Mouse (Mus musculus) granulocyte monocyte progenitor cell, adult 5-6 weeks (primary cell): Measurements from ENCODE around the gene Lst1. TPM values are rescaled to one million over a fixed set of nuclear protein-coding genes. Genes with fewer than 3 reads are reported as not detected.

Experiments used
- total RNA-seq, 2 experiments: library from RNA; stranded (forward) in 1 of 2; stranded (reverse) in 1 of 2; fragments of 200-712, 200-1000 nt in 1 of 2; fragments of >200 nt in 1 of 2; fragmentation: Nextera tagmentation in 1 of 2; gene quantifications; 2 replicates each; pipeline ENCODE4 v1.2.3; 2014 to 2017

Gene Lst1
- total RNA-seq, 2 experiments from 2014 or later = 78.7 to 115 TPM

Other genes starting within 250 kb of the Lst1 start
Only the 30 nearest of the 38 such genes appear.
- gene Vwa7, start 171.9 kb downstream of the Lst1 start, total RNA-seq (2014; fragmentation: Nextera tagmentation) = 0.11 and 0.19 TPM in 2 replicates
- gene Vwa7, start 171.9 kb downstream of the Lst1 start, total RNA-seq (2017) = not detected in 2 replicates
- 2.5 TPM in 1 of 2 replicates, not detected in the other for gene Sapcd1, start 160.4 kb downstream of the Lst1 start, total RNA-seq (2014; fragmentation: Nextera tagmentation)
- 0.90 TPM in 1 of 2 replicates, not detected in the other for gene Sapcd1, start 160.4 kb downstream of the Lst1 start, total RNA-seq (2017)
- 0.19 and 6.8 TPM in 2 replicates for gene Msh5, start 141.7 kb downstream of the Lst1 start, total RNA-seq (2014; fragmentation: Nextera tagmentation)
- 0.62 and 3.6 TPM in 2 replicates for gene Msh5, start 141.7 kb downstream of the Lst1 start, total RNA-seq (2017)
- 231 and 245 TPM in 2 replicates for gene Clic1, start 138.5 kb downstream of the Lst1 start, total RNA-seq (2014; fragmentation: Nextera tagmentation)
- 268 and 347 TPM in 2 replicates for gene Clic1, start 138.5 kb downstream of the Lst1 start, total RNA-seq (2017)
- gene Ddah2, start 129.4 kb downstream of the Lst1 start, total RNA-seq (2014; fragmentation: Nextera tagmentation) = 3.4 TPM in 1 of 2 replicates, not detected in the other
- 0.57 and 3.7 TPM in 2 replicates for gene Ddah2, start 129.4 kb downstream of the Lst1 start, total RNA-seq (2017)
- not detected in 2 replicates for gene Ly6g6c, start 123.1 kb downstream of the Lst1 start, total RNA-seq (2014; fragmentation: Nextera tagmentation)
- not detected in 2 replicates for gene Ly6g6c, start 123.1 kb downstream of the Lst1 start, total RNA-seq (2017)
- not detected in 2 replicates for gene Mpig6b, start 122.3 kb downstream of the Lst1 start, total RNA-seq (2014; fragmentation: Nextera tagmentation)
- not detected in 2 replicates for gene Mpig6b, start 122.3 kb downstream of the Lst1 start, total RNA-seq (2017)
- not detected in 2 replicates for gene Ly6g6e, start 111.5 kb downstream of the Lst1 start, total RNA-seq (2014; fragmentation: Nextera tagmentation)
- not detected in 2 replicates for gene Ly6g6e, start 111.5 kb downstream of the Lst1 start, total RNA-seq (2017)
- gene Ly6g6d, start 110.4 kb downstream of the Lst1 start, total RNA-seq (2014; fragmentation: Nextera tagmentation) = not detected in 2 replicates
- gene Ly6g6d, start 110.4 kb downstream of the Lst1 start, total RNA-seq (2017) = not detected in 2 replicates
- not detected in 2 replicates for gene Ly6g6f, start 102.8 kb downstream of the Lst1 start, total RNA-seq (2014; fragmentation: Nextera tagmentation)
- not detected in 2 replicates for gene Ly6g6f, start 102.8 kb downstream of the Lst1 start, total RNA-seq (2017)
- 26.7 and 33.3 TPM in 2 replicates for gene Abhd16a, start 99.2 kb downstream of the Lst1 start, total RNA-seq (2014; fragmentation: Nextera tagmentation)
- gene Abhd16a, start 99.2 kb downstream of the Lst1 start, total RNA-seq (2017) = 27.7 and 35.0 TPM in 2 replicates
- gene Ly6g5c, start 80.2 kb downstream of the Lst1 start, total RNA-seq (2014; fragmentation: Nextera tagmentation) = not detected in 2 replicates
- not detected in 2 replicates for gene Ly6g5c, start 80.2 kb downstream of the Lst1 start, total RNA-seq (2017)
- gene Ly6g5b, start 73.0 kb downstream of the Lst1 start, total RNA-seq (2014; fragmentation: Nextera tagmentation) = 1.6 TPM in 1 of 2 replicates, not detected in the other
- 0.56 TPM in 1 of 2 replicates, not detected in the other for gene Ly6g5b, start 73.0 kb downstream of the Lst1 start, total RNA-seq (2017)
- 21.2 and 25.4 TPM in 2 replicates for gene Gpank1, start 67.0 kb downstream of the Lst1 start, total RNA-seq (2014; fragmentation: Nextera tagmentation)
- 24.0 and 26.9 TPM in 2 replicates for gene Gpank1, start 67.0 kb downstream of the Lst1 start, total RNA-seq (2017)
- gene Csnk2b, start 66.4 kb downstream of the Lst1 start, total RNA-seq (2014; fragmentation: Nextera tagmentation) = 289 and 384 TPM in 2 replicates
- gene Csnk2b, start 66.4 kb downstream of the Lst1 start, total RNA-seq (2017) = 277 and 317 TPM in 2 replicates
- gene D17H6S53E, start 62.1 kb downstream of the Lst1 start, total RNA-seq (2014; fragmentation: Nextera tagmentation) = 16.3 and 18.4 TPM in 2 replicates
- gene D17H6S53E, start 62.1 kb downstream of the Lst1 start, total RNA-seq (2017) = 7.9 and 10.7 TPM in 2 replicates
- not detected in 2 replicates for gene Apom, start 56.4 kb downstream of the Lst1 start, total RNA-seq (2014; fragmentation: Nextera tagmentation)
- 1.2 TPM in 1 of 2 replicates, not detected in the other for gene Apom, start 56.4 kb downstream of the Lst1 start, total RNA-seq (2017)
- 93.9 and 111 TPM in 2 replicates for gene Bag6, start 53.3 kb downstream of the Lst1 start, total RNA-seq (2014; fragmentation: Nextera tagmentation)
- 68.8 and 74.0 TPM in 2 replicates for gene Bag6, start 53.3 kb downstream of the Lst1 start, total RNA-seq (2017)
- 254 and 306 TPM in 2 replicates for gene Prrc2a, start 23.5 kb downstream of the Lst1 start, total RNA-seq (2014; fragmentation: Nextera tagmentation)
- gene Prrc2a, start 23.5 kb downstream of the Lst1 start, total RNA-seq (2017) = 43.2 and 67.9 TPM in 2 replicates
- gene Aif1, start 12.4 kb downstream of the Lst1 start, total RNA-seq (2014; fragmentation: Nextera tagmentation) = 15.1 and 20.8 TPM in 2 replicates
- gene Aif1, start 12.4 kb downstream of the Lst1 start, total RNA-seq (2017) = 7.8 and 14.3 TPM in 2 replicates
- gene Ltb, start 6.0 kb upstream of the Lst1 start, total RNA-seq (2014; fragmentation: Nextera tagmentation) = 1.6 TPM in 1 of 2 replicates, not detected in the other
- gene Ltb, start 6.0 kb upstream of the Lst1 start, total RNA-seq (2017) = 0.41 and 0.99 TPM in 2 replicates
- gene Tnf, start 13.6 kb upstream of the Lst1 start, total RNA-seq (2014; fragmentation: Nextera tagmentation) = 5.9 and 12.2 TPM in 2 replicates
- gene Tnf, start 13.6 kb upstream of the Lst1 start, total RNA-seq (2017) = 13.1 and 15.2 TPM in 2 replicates
- gene Lta, start 16.9 kb upstream of the Lst1 start, total RNA-seq (2014; fragmentation: Nextera tagmentation) = not detected in 2 replicates
- gene Lta, start 16.9 kb upstream of the Lst1 start, total RNA-seq (2017) = not detected in 2 replicates
- gene Gm16181, start 32.4 kb upstream of the Lst1 start, total RNA-seq (2014; fragmentation: Nextera tagmentation) = not detected in 2 replicates
- 0.82 TPM in 1 of 2 replicates, not detected in the other for gene Gm16181, start 32.4 kb upstream of the Lst1 start, total RNA-seq (2017)
- gene Atp6v1g2, start 45.2 kb upstream of the Lst1 start, total RNA-seq (2014; fragmentation: Nextera tagmentation) = 10.0 and 11.7 TPM in 2 replicates
- gene Atp6v1g2, start 45.2 kb upstream of the Lst1 start, total RNA-seq (2017) = 2.0 and 3.9 TPM in 2 replicates
- gene Nfkbil1, start 47.4 kb upstream of the Lst1 start, total RNA-seq (2014; fragmentation: Nextera tagmentation) = 4.5 and 5.2 TPM in 2 replicates
- gene Nfkbil1, start 47.4 kb upstream of the Lst1 start, total RNA-seq (2017) = 5.3 and 5.9 TPM in 2 replicates
- gene Ddx39b, start 53.3 kb upstream of the Lst1 start, total RNA-seq (2014; fragmentation: Nextera tagmentation) = 411 and 417 TPM in 2 replicates
- gene Ddx39b, start 53.3 kb upstream of the Lst1 start, total RNA-seq (2017) = 175 and 187 TPM in 2 replicates
- 275 and 369 TPM in 2 replicates for gene H2-D1, start 74.3 kb upstream of the Lst1 start, total RNA-seq (2014; fragmentation: Nextera tagmentation)
- 399 and 416 TPM in 2 replicates for gene H2-D1, start 74.3 kb upstream of the Lst1 start, total RNA-seq (2017)
- gene H2-Q1, start 132.0 kb upstream of the Lst1 start, total RNA-seq (2014; fragmentation: Nextera tagmentation) = not detected in 2 replicates
- not detected in 2 replicates for gene H2-Q1, start 132.0 kb upstream of the Lst1 start, total RNA-seq (2017)
- 0.45 TPM in 1 of 2 replicates, not detected in the other for gene H2-Q2, start 153.8 kb upstream of the Lst1 start, total RNA-seq (2014; fragmentation: Nextera tagmentation)
- gene H2-Q2, start 153.8 kb upstream of the Lst1 start, total RNA-seq (2017) = not detected in 2 replicates